Mouse (Mus musculus) liver, embryonic 14.5 days (tissue): Measurements from ENCODE around the gene Cyld. TPM values are rescaled to one million over a fixed set of nuclear protein-coding genes. Genes with fewer than 3 reads are reported as not detected.

Source experiments
- ATAC-seq: fragments of 200-750 bp; cut with Nextera tagmentation; 2 replicates; pipeline ENCODE4 v1.8.0; 2017; ENCODE audit warnings: moderate number of reproducible peaks, mild to moderate bottlenecking, moderate library complexity; ENCODE audit not compliant: insufficient read depth
- DNase-seq, 3 experiments: peaks; one replicate each; pipeline ENCODE4 v3.0.0-alpha.2; 2012 to 2013; ENCODE audit warnings: low read depth in 3 of 3, low spot score in 3 of 3
- H3K27ac ChIP-seq: fragments of 300-500 bp; sonication (generic); 2 replicates; pipeline ENCODE4 v1.5.1; 2014; ENCODE audit warnings: moderate library complexity, mild to moderate bottlenecking, control low read depth, inconsistent platforms
- H3K27me3 ChIP-seq: fragments of 300-500 bp; sonication (generic); 2 replicates; pipeline ENCODE4 v1.6.1; 2014; ENCODE audit warnings: mild to moderate bottlenecking, low read length, moderate library complexity; ENCODE audit not compliant: control insufficient read depth, insufficient read depth
- H3K36me3 ChIP-seq: fragments of 300-500 bp; sonication (generic); replicated peaks from 2 replicates; pipeline ENCODE4 v1.6.1; 2014; ENCODE audit warnings: low read depth; ENCODE audit not compliant: control insufficient read depth, insufficient read depth
- H3K4me1 ChIP-seq, 2 experiments: fragments of 200-500 bp in 1 of 2; fragments of 300-500 bp in 1 of 2; sonication (generic) in 1 of 2; replicated peaks; 2 replicates each; pipeline ENCODE4 v1.6.1; 2012 to 2014; ENCODE audit warnings: antibody characterized with exemption in 1 of 2, inconsistent platforms in 1 of 2, low read length in 1 of 2; ENCODE audit not compliant: control insufficient read depth in 2 of 2, insufficient read depth in 2 of 2
- H3K4me2 ChIP-seq: fragments of 300-500 bp; sonication (generic); 2 replicates; pipeline ENCODE4 v1.6.1; 2014; ENCODE audit warnings: low read depth, mild to moderate bottlenecking, control low read depth, moderate library complexity
- H3K4me3 ChIP-seq, 2 experiments: fragments of 200-500 bp in 1 of 2; fragments of 300-500 bp in 1 of 2; sonication (generic) in 1 of 2; 2 replicates each; pipeline ENCODE4 v1.5.1; 2012 to 2014; ENCODE audit warnings: low read depth in 2 of 2, low read length in 2 of 2, mild to moderate bottlenecking in 2 of 2, control low read depth in 1 of 2, inconsistent platforms in 1 of 2, moderate library complexity in 1 of 2; ENCODE audit not compliant: insufficient read depth in 1 of 2
- H3K9ac ChIP-seq: fragments of 300-500 bp; sonication (generic); replicated peaks from 2 replicates; pipeline ENCODE4 v1.6.1; 2014; ENCODE audit warnings: mild to moderate bottlenecking, control low read depth, moderate library complexity
- H3K9me3 ChIP-seq: fragments of 300-500 bp; sonication (generic); 2 replicates; pipeline ENCODE4 v1.6.1; 2016; ENCODE audit warnings: low read length, mixed read lengths; ENCODE audit not compliant: control insufficient read depth
- CTCF ChIP-seq: IDR thresholded peaks from 2 replicates; pipeline ENCODE4 v1.5.1; 2016; ENCODE audit warnings: antibody characterized with exemption, low read depth, control low read depth
- EP300 ChIP-seq: IDR thresholded peaks from 2 replicates; pipeline ENCODE4 v1.6.1; 2016; ENCODE audit warnings: antibody characterized with exemption, low read depth
- WGBS: fragments of 180-500 bp; shearing (Covaris S2); extraction: QIAGEN DNeasy Blood & Tissue Kit; methylation state at CpG from one replicate; pipeline ENCODE4 v1.1.7; 2014; ENCODE audit not compliant: insufficient replicate concordance; 5-methylcytosine and 5-hydroxymethylcytosine counted together
- polyA plus RNA-seq, 2 experiments: library from polyadenylated mRNA; depleted of rRNA in 1 of 2; stranded (reverse) in 1 of 2; unstranded in 1 of 2; fragments of >200 nt; fragmentation: Nextera tagmentation in 1 of 2; extraction: Ambion mirVana in 1 of 2; gene quantifications; 2 replicates each; pipeline versions ENCODE4 v1.2.1 to v1.2.3; 2012 to 2014

Gene Cyld
- polyA plus RNA-seq, 2 experiments: 2.7 to 5.2 TPM

DNA sequence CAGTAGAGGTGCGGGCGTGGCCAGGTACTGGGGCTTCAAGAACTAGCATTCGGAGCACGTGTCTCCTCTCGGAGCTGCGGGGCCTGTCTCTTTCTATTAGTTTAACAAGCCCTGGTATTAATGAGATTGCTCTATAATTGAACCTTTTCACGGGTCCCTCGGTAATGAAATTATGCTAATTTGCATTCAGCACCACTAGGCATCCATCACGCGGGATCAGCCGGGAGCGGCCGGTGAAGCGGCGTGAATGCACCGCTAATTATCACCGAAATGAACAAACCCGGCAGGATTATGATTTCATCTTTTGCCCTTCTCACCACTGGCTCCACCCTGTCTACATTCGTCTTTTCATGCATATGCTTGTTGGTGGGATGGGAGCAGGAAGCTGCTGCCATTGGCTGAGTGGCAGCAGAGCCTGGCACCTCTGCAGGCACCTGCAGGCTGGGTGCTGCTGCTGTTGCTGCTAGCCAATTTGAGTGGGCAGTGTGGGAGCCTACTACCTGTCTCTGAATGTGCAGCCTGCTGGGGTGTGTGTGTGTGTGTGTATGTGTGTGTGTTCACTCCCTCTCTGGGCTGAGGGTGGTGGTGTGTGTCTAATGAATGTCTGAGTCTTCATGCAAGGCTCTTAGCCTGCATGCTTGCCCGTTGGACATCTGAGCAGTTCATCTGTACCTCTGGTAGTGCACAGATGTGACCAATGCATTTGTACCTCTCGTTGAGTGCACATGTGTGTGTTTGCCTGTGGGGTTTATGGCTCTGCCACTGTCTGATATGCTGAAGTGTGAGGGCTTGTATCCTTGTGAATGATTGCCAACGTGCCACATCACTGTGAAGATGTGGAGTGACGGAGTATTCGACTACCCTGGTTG, 97.2 kb downstream of the Cyld start:
- no peak overlapping the region for H3K4me3 ChIP-seq
- H3K27me3 ChIP-seq: no peaks in the 10 kb centered on the region
- H3K4me2 ChIP-seq: no peak overlapping the region
- ATAC-seq: no peak
- no peak overlapping the region for H3K9ac ChIP-seq
- no peak for TF ChIP-seq EP300
- no peak for TF ChIP-seq CTCF
- no peak for DNase-seq
- WGBS: 76% methylated on average over 24 of the region's 24 CpGs
- no peaks in the 10 kb centered on the region for H3K36me3 ChIP-seq
- no peaks in the 10 kb centered on the region for H3K4me1 ChIP-seq
- H3K27ac ChIP-seq: no peak overlapping the region
- H3K9me3 ChIP-seq: no peaks in the 10 kb centered on the region

DNA sequence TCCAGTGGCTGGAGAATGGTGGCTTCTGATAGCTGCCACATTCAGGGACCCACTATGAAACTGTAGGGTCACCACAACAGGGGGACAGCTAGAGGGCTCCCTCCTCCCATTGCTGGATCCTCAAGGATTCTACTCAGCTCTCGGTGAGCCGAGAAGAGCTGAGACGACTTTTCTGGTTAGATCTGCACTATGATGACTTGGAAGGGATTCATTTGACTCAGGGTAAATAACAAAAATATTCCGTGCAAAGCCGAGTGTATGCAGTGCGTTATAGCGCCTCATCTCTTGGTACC, 97.7 kb downstream of the Cyld start:
- TF ChIP-seq EP300 (no peak), CTCF (no peak)
- Histone ChIP-seq H3K9me3 (no peaks in the 10 kb centered on the region), H3K4me2 (no peak overlapping the region), H3K27ac (no peak overlapping the region), H3K9ac (no peak overlapping the region), H3K4me3 (no peak overlapping the region), H3K4me1 (no peaks in the 10 kb centered on the region), H3K36me3 (no peaks in the 10 kb centered on the region), H3K27me3 (no peaks in the 10 kb centered on the region)
- 65% methylated on average over 7 of the region's 7 CpGs for WGBS
- ATAC-seq (no peak), DNase-seq (no peak)

DNA sequence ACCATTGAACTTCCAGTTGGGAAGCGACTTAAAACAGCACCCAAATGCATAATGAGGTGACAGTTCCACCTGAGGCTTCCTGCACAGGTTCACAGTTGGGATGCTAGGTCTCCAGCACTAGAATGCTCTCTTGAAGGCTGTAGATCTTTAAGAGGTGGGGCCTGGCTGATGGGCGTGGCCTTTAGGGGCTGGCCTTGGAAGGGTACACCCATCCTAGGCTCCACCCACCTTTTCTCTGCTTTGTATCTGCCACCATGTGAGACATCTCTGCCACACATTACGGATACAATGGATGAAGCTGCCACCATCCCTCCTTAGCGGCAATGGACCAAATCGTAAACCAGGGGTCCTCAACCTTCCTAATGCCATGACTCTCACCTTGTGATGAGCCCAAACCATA, 99.1 kb downstream of the Cyld start:
- Histone ChIP-seq H3K9me3 (no peaks in the 10 kb centered on the region), H3K27ac (no peak overlapping the region), H3K27me3 (no peaks in the 10 kb centered on the region), H3K4me1 (no peaks in the 10 kb centered on the region), H3K4me2 (no peak overlapping the region), H3K9ac (no peak overlapping the region), H3K36me3 (no peaks in the 10 kb centered on the region), H3K4me3 (no peak overlapping the region)
- 59% methylated on average over 5 of the region's 5 CpGs for WGBS
- no peak for TF ChIP-seq CTCF
- no peak for TF ChIP-seq EP300
- ATAC-seq: no peak
- DNase-seq: no peak

- DNase-seq: no peak
- H3K36me3 ChIP-seq: no peaks in the 10 kb centered on the region
- H3K9ac ChIP-seq: no peak overlapping the region
- ATAC-seq: no peak
- H3K27ac ChIP-seq: no peak overlapping the region
- 75% methylated on average over 9 of the region's 9 CpGs for WGBS
- no peak overlapping the region for H3K4me3 ChIP-seq
- TF ChIP-seq CTCF: no peak
- no peak for TF ChIP-seq EP300
- no peaks in the 10 kb centered on the region for H3K9me3 ChIP-seq
- no peaks in the 10 kb centered on the region for H3K4me1 ChIP-seq
- H3K4me2 ChIP-seq: no peak overlapping the region
- no peaks in the 10 kb centered on the region for H3K27me3 ChIP-seq
Measured at GRCm38 (mm10) chr8:88796651-88797050, 99.8 kb downstream of the Cyld start.

Other genes with a start within 250 kb of the Cyld start
- gene Nkd1, start 175.7 kb upstream of the Cyld start, polyA plus RNA-seq (2012; rRNA removed): 0.97 and 1.1 TPM in 2 replicates
- 0.96 and 1.1 TPM in 2 replicates for gene Nkd1, start 175.7 kb upstream of the Cyld start, polyA plus RNA-seq (2014; fragmentation: Nextera tagmentation; extraction: Ambion mirVana)
- 2.5 and 2.6 TPM in 2 replicates for gene Snx20, start 60.9 kb upstream of the Cyld start, polyA plus RNA-seq (2012; rRNA removed)
- gene Snx20, start 60.9 kb upstream of the Cyld start, polyA plus RNA-seq (2014; fragmentation: Nextera tagmentation; extraction: Ambion mirVana): 2.7 and 3.0 TPM in 2 replicates
- gene Nod2, start 49.7 kb upstream of the Cyld start, polyA plus RNA-seq (2012; rRNA removed): 0.02 and 0.04 TPM in 2 replicates
- gene Nod2, start 49.7 kb upstream of the Cyld start, polyA plus RNA-seq (2014; fragmentation: Nextera tagmentation; extraction: Ambion mirVana): 0.05 TPM in 1 of 2 replicates, not detected in the other